Mouse (Mus musculus): Measurements from ENCODE around the gene Dtnbp1. TPM values are rescaled to one million over a fixed set of nuclear protein-coding genes. Genes with fewer than 3 reads are reported as not detected.

Gene Dtnbp1
- polyA plus RNA-seq, 1 experiment from 2014 or later: 50.1 TPM

GRCm38 (mm10) chr13:44906141-44906540 lies 95.8 kb downstream of the Dtnbp1 start:
- no peak for ATAC-seq (ENCODE audit: insufficient read depth, low FRiP score)
- WGBS: 85% methylated on average over 11 of the region's 11 CpGs
- H3K36me3 ChIP-seq (ENCODE audit: control insufficient read depth, insufficient read depth, low read length): 0 out of 2 replicates have a peak, but pooled peaks cover 9% of the 10 kb centered on the region

GRCm38 (mm10) chr13:44904271-44904670 lies 97.7 kb downstream of the Dtnbp1 start:
- Histone ChIP-seq H3K4me3 (replicated peaks; ENCODE audit: low read length) (no peak overlapping the region), H3K9me3 (replicated peaks; ENCODE audit: control insufficient read depth, low read length) (no peaks in the 10 kb centered on the region), H3K36me3 (ENCODE audit: control insufficient read depth, insufficient read depth, low read length) (0 out of 2 replicates have a peak, but pooled peaks cover 9% of the 10 kb centered on the region), H3K9ac (ENCODE audit: low read length) (no peak overlapping the region), H3K27ac (ENCODE audit: low read length) (no peak overlapping the region), H3K4me1 (ENCODE audit: control insufficient read depth, insufficient read depth, low read length) (peaks cover 18% of the 10 kb centered on the region; the same call in 1 of the 2 replicates), H3K4me2 (ENCODE audit: low read depth, low read length) (no peak overlapping the region), H3K27me3 (ENCODE audit: control insufficient read depth, insufficient read depth, low read length) (no peaks in the 10 kb centered on the region)
- no peak for ATAC-seq (ENCODE audit: insufficient read depth, low FRiP score)
- 39% methylated on average over 1 of the region's 1 CpGs for WGBS

More at GRCm38 (mm10) chr13:44906141-44906540, 95.8 kb downstream of the Dtnbp1 start:
- Histone ChIP-seq H3K9me3 (replicated peaks; ENCODE audit: control insufficient read depth, low read length) (no peaks in the 10 kb centered on the region), H3K4me1 (ENCODE audit: control insufficient read depth, insufficient read depth, low read length) (peaks cover 18% of the 10 kb centered on the region; the same call in 1 of the 2 replicates), H3K4me2 (ENCODE audit: low read depth, low read length) (no peak overlapping the region), H3K27ac (ENCODE audit: low read length) (no peak overlapping the region), H3K4me3 (replicated peaks; ENCODE audit: low read length) (no peak overlapping the region), H3K9ac (ENCODE audit: low read length) (no peak overlapping the region), H3K27me3 (ENCODE audit: control insufficient read depth, insufficient read depth, low read length) (no peaks in the 10 kb centered on the region)

- Histone ChIP-seq H3K9me3 (replicated peaks; ENCODE audit: control insufficient read depth, low read length) (no peaks in the 10 kb centered on the region), H3K27me3 (ENCODE audit: control insufficient read depth, insufficient read depth, low read length) (no peaks in the 10 kb centered on the region), H3K4me2 (ENCODE audit: low read depth, low read length) (no peak overlapping the region), H3K4me3 (replicated peaks; ENCODE audit: low read length) (no peak overlapping the region), H3K36me3 (ENCODE audit: control insufficient read depth, insufficient read depth, low read length) (0 out of 2 replicates have a peak, but pooled peaks cover 9% of the 10 kb centered on the region), H3K4me1 (ENCODE audit: control insufficient read depth, insufficient read depth, low read length) (peaks cover 13% of the 10 kb centered on the region; the same call in 1 of the 2 replicates), H3K9ac (ENCODE audit: low read length) (no peak overlapping the region), H3K27ac (ENCODE audit: low read length) (no peak overlapping the region)
- no peak for ATAC-seq (ENCODE audit: insufficient read depth, low FRiP score)
Observed at GRCm38 (mm10) chr13:44903416-44903815, 98.5 kb downstream of the Dtnbp1 start.

- no peak for ATAC-seq (ENCODE audit: insufficient read depth, low FRiP score)
- Histone ChIP-seq H3K27me3 (ENCODE audit: control insufficient read depth, insufficient read depth, low read length) (no peaks in the 10 kb centered on the region), H3K9me3 (replicated peaks; ENCODE audit: control insufficient read depth, low read length) (no peaks in the 10 kb centered on the region), H3K4me2 (ENCODE audit: low read depth, low read length) (no peak overlapping the region), H3K36me3 (ENCODE audit: control insufficient read depth, insufficient read depth, low read length) (0 out of 2 replicates have a peak, but pooled peaks cover 9% of the 10 kb centered on the region), H3K4me3 (replicated peaks; ENCODE audit: low read length) (no peak overlapping the region), H3K9ac (ENCODE audit: low read length) (no peak overlapping the region), H3K27ac (ENCODE audit: low read length) (no peak overlapping the region), H3K4me1 (ENCODE audit: control insufficient read depth, insufficient read depth, low read length) (peaks cover 4% of the 10 kb centered on the region; the same call in 1 of the 2 replicates)
- WGBS: 96% methylated on average over 6 of the region's 6 CpGs
Observed at GRCm38 (mm10) chr13:44902299-44902698, 99.6 kb downstream of the Dtnbp1 start.

- Histone ChIP-seq H3K9ac (ENCODE audit: low read length) (no peak overlapping the region), H3K27ac (ENCODE audit: low read length) (no peak overlapping the region), H3K4me1 (ENCODE audit: control insufficient read depth, insufficient read depth, low read length) (peaks cover 5% of the 10 kb centered on the region), H3K9me3 (replicated peaks; ENCODE audit: control insufficient read depth, low read length) (no peaks in the 10 kb centered on the region), H3K4me3 (replicated peaks; ENCODE audit: low read length) (no peak overlapping the region), H3K27me3 (ENCODE audit: control insufficient read depth, insufficient read depth, low read length) (no peaks in the 10 kb centered on the region), H3K36me3 (ENCODE audit: control insufficient read depth, insufficient read depth, low read length) (no peaks in the 10 kb centered on the region), H3K4me2 (ENCODE audit: low read depth, low read length) (no peak overlapping the region)
- 91% methylated on average over 12 of the region's 12 CpGs for WGBS
- ATAC-seq (ENCODE audit: insufficient read depth, low FRiP score): no peak
Observed at GRCm38 (mm10) chr13:44896211-44896610, 105.7 kb downstream of the Dtnbp1 start.

- no peaks in the 10 kb centered on the region for H3K9me3 ChIP-seq (replicated peaks; ENCODE audit: control insufficient read depth, low read length)
- 38% methylated on average over 5 of the region's 5 CpGs for WGBS
- H3K9ac ChIP-seq (ENCODE audit: low read length): no peak overlapping the region
- H3K27me3 ChIP-seq (ENCODE audit: control insufficient read depth, insufficient read depth, low read length): no peaks in the 10 kb centered on the region
- H3K4me3 ChIP-seq (replicated peaks; ENCODE audit: low read length): no peak overlapping the region
- H3K27ac ChIP-seq (ENCODE audit: low read length): no peak overlapping the region; the same call in 1 of the 2 replicates
- no peak for ATAC-seq (ENCODE audit: insufficient read depth, low FRiP score)
- H3K4me2 ChIP-seq (ENCODE audit: low read depth, low read length): no peak overlapping the region
- H3K4me1 ChIP-seq (ENCODE audit: control insufficient read depth, insufficient read depth, low read length): peaks cover 9% of the 10 kb centered on the region
- H3K36me3 ChIP-seq (ENCODE audit: control insufficient read depth, insufficient read depth, low read length): no peaks in the 10 kb centered on the region
Observed at GRCm38 (mm10) chr13:44891813-44892730, 109.9 kb downstream of the Dtnbp1 start.

- Histone ChIP-seq H3K4me1 (ENCODE audit: control insufficient read depth, insufficient read depth, low read length) (peaks cover 9% of the 10 kb centered on the region), H3K27ac (ENCODE audit: low read length) (no peak overlapping the region)
- WGBS: 80% methylated on average over 2 of the region's 2 CpGs
Observed at GRCm38 (mm10) chr13:44890612-44891011, 111.3 kb downstream of the Dtnbp1 start.

GRCm38 (mm10) chr13:44886221-44886620 lies 115.7 kb downstream of the Dtnbp1 start:
- H3K9ac ChIP-seq (ENCODE audit: low read length): no peak overlapping the region
- H3K4me2 ChIP-seq (ENCODE audit: low read depth, low read length): no peak overlapping the region
- no peaks in the 10 kb centered on the region for H3K36me3 ChIP-seq (ENCODE audit: control insufficient read depth, insufficient read depth, low read length)
- H3K4me1 ChIP-seq (ENCODE audit: control insufficient read depth, insufficient read depth, low read length): peaks cover 4% of the 10 kb centered on the region; the same call in 1 of the 2 replicates
- 88% methylated on average over 2 of the region's 2 CpGs for WGBS
- no peak for ATAC-seq (ENCODE audit: insufficient read depth, low FRiP score)
- H3K4me3 ChIP-seq (replicated peaks; ENCODE audit: low read length): no peak overlapping the region
- no peaks in the 10 kb centered on the region for H3K9me3 ChIP-seq (replicated peaks; ENCODE audit: control insufficient read depth, low read length)
- H3K27me3 ChIP-seq (ENCODE audit: control insufficient read depth, insufficient read depth, low read length): no peaks in the 10 kb centered on the region
- no peak overlapping the region for H3K27ac ChIP-seq (ENCODE audit: low read length)

More at GRCm38 (mm10) chr13:44890612-44891011, 111.3 kb downstream of the Dtnbp1 start:
- Histone ChIP-seq H3K9ac (ENCODE audit: low read length) (no peak overlapping the region), H3K4me2 (ENCODE audit: low read depth, low read length) (no peak overlapping the region), H3K27me3 (ENCODE audit: control insufficient read depth, insufficient read depth, low read length) (no peaks in the 10 kb centered on the region), H3K4me3 (replicated peaks; ENCODE audit: low read length) (no peak overlapping the region), H3K36me3 (ENCODE audit: control insufficient read depth, insufficient read depth, low read length) (no peaks in the 10 kb centered on the region), H3K9me3 (replicated peaks; ENCODE audit: control insufficient read depth, low read length) (no peaks in the 10 kb centered on the region)
- no peak for ATAC-seq (ENCODE audit: insufficient read depth, low FRiP score)

GRCm38 (mm10) chr13:44881001-44881400 lies 120.9 kb downstream of the Dtnbp1 start:
- Histone ChIP-seq H3K4me2 (ENCODE audit: low read depth, low read length) (no peak overlapping the region), H3K27ac (ENCODE audit: low read length) (no peak overlapping the region), H3K9me3 (replicated peaks; ENCODE audit: control insufficient read depth, low read length) (no peaks in the 10 kb centered on the region), H3K4me3 (replicated peaks; ENCODE audit: low read length) (no peak overlapping the region), H3K9ac (ENCODE audit: low read length) (no peak overlapping the region), H3K4me1 (ENCODE audit: control insufficient read depth, insufficient read depth, low read length) (peaks cover 4% of the 10 kb centered on the region; the same call in 1 of the 2 replicates), H3K36me3 (ENCODE audit: control insufficient read depth, insufficient read depth, low read length) (no peaks in the 10 kb centered on the region), H3K27me3 (ENCODE audit: control insufficient read depth, insufficient read depth, low read length) (no peaks in the 10 kb centered on the region)
- ATAC-seq (ENCODE audit: insufficient read depth, low FRiP score): no peak
- 88% methylated on average over 4 of the region's 4 CpGs for WGBS

All from stomach, embryonic 16.5 days (tissue).